Mouse (Mus musculus): ENCODE data around the gene Taf4. TPM values are rescaled to one million over a fixed set of nuclear protein-coding genes. Genes with fewer than 3 reads are reported as not detected.

The Taf4 gene
- polyA plus RNA-seq, 1 experiment = 6.3 TPM

DNA sequence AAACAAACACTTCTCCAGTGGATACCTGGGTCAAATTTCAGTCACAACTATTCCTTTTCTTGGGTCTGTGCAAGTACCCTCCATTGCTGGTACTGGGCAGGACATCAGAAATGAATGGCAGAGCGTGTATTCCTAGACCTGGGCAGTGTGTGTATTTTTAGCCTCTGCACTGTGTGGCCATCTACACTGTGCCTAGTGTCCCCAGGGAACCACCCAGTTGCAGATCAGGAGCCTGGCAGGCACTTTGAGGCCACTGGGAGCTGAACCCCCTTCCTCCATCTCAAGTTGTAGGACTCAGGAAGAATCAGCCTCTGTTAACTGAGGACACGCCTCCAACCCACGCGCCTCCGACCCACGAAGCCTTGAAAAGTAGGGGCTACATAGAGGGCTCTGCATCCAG, 46.3 kb upstream of the Taf4 start:
- no peak overlapping the region for H3K4me3 ChIP-seq
- no peak overlapping the region for H3K4me2 ChIP-seq (ENCODE audit: low read depth)
- H3K36me3 ChIP-seq (ENCODE audit: control insufficient read depth, insufficient read depth) = no peaks in the 10 kb centered on the region
- no peak overlapping the region for H3ac ChIP-seq (ENCODE audit: control insufficient read depth, insufficient read length)
- peaks cover 20% of the 10 kb centered on the region for H3K79me2 ChIP-seq (ENCODE audit: control insufficient read depth, insufficient read depth)
- TF ChIP-seq SRF (IDR thresholded peaks at IDR 0.05; ENCODE audit: control insufficient read depth, insufficient read length, low read depth) (no peak), POLR2A (IDR thresholded peaks at IDR 0.05; ENCODE audit: insufficient read length, low read depth) (no peak), CEBPB (IDR thresholded peaks at IDR 0.05; ENCODE audit: insufficient read depth, poor library complexity, severe bottlenecking) (no peak), REST (IDR thresholded peaks at IDR 0.05; ENCODE audit: insufficient read depth, insufficient read length) (no peak), USF1 (IDR thresholded peaks at IDR 0.05; ENCODE audit: low read depth) (no peak), POLR2AphosphoS2 (IDR thresholded peaks at IDR 0.05; ENCODE audit: insufficient read length, low read depth) (no peak)
- H3K27me3 ChIP-seq (ENCODE audit: control insufficient read depth, insufficient read depth, insufficient read length) = peaks cover 20% of the 10 kb centered on the region

DNA sequence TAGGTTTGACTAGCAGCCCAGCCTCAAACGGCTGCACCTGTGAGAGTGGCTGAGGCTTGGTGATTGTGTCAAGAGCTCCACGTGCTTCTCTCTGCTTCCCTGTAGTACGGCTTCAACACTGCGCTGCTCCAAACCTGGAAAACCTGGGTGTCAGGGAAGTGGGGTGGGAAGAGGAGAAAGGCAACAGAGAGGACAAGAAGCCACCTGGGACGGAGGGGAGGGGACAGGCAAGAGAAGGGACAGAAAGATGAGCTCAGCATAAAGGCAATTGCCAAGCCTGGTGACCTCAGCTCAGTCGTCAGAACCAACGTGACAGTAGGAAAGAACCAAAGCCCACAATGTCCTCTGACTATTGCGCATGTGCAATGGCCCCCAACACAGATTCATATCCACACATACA, 44.5 kb upstream of the Taf4 start:
- no peaks in the 10 kb centered on the region for H3K36me3 ChIP-seq (ENCODE audit: control insufficient read depth, insufficient read depth)
- no peak overlapping the region for H3K4me2 ChIP-seq (ENCODE audit: low read depth)
- peaks cover 6% of the 10 kb centered on the region for H3K79me2 ChIP-seq (ENCODE audit: control insufficient read depth, insufficient read depth)
- no peak overlapping the region for H3K4me3 ChIP-seq
- no peak for TF ChIP-seq POLR2A (IDR thresholded peaks at IDR 0.05; ENCODE audit: insufficient read length, low read depth)
- peaks cover 20% of the 10 kb centered on the region for H3K27me3 ChIP-seq (ENCODE audit: control insufficient read depth, insufficient read depth, insufficient read length)
- H3ac ChIP-seq (ENCODE audit: control insufficient read depth, insufficient read length) = no peak overlapping the region

DNA sequence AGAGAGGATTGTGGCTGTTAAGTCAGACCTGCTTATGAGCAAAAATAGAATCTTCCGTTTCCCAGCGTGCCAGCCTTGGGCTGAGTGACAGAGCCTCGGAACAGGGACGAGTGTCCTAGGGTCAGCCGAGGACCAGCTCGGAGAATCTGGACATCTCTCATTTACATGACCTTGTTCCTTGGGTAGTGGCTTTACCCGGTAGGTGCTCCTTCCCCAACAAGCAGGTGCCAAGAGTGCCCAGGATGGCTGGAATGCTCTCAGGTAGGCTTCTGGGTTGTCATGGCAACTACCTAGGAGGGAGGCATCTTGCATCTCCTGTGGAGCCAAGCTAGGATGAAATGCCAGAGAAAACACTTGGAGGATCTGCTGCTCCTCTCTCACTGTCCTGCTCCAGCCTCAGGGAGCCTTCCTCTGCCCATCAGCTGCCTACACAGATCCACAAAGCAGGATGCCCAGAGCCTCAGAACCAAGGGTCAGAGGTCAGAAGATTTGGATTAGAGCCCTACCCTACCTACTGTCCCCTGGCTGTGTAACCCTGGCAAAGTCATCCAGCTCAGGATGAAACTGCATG, 43.7 kb upstream of the Taf4 start:
- H3K36me3 ChIP-seq (ENCODE audit: control insufficient read depth, insufficient read depth) = no peaks in the 10 kb centered on the region
- TF ChIP-seq REST (IDR thresholded peaks at IDR 0.05; ENCODE audit: insufficient read depth, insufficient read length) (no peak), TCF3 (IDR thresholded peaks at IDR 0.05; ENCODE audit: insufficient read length, low read depth) (no peak), E2F4 (IDR thresholded peaks at IDR 0.05; ENCODE audit: insufficient read depth) (no peak), CEBPB (IDR thresholded peaks at IDR 0.05; ENCODE audit: insufficient read depth, poor library complexity, severe bottlenecking) (no peak), POLR2AphosphoS2 (IDR thresholded peaks at IDR 0.05; ENCODE audit: insufficient read length, low read depth) (no peak), USF1 (IDR thresholded peaks at IDR 0.05; ENCODE audit: low read depth) (no peak), MYOD1 (IDR thresholded peaks at IDR 0.05; ENCODE audit: control insufficient read depth in 1 of 3, insufficient read length in 2 of 3, low read depth in 2 of 3) (no peak), MYOG (IDR thresholded peaks at IDR 0.05; ENCODE audit: control insufficient read depth in 1 of 3, insufficient read depth in 1 of 3, insufficient read length in 2 of 3, low read depth in 2 of 3) (no peak), SRF (IDR thresholded peaks at IDR 0.05; ENCODE audit: control insufficient read depth, insufficient read length, low read depth) (no peak), TCF12 (IDR thresholded peaks at IDR 0.05; ENCODE audit: insufficient read depth, poor library complexity, severe bottlenecking) (no peak), POLR2A (IDR thresholded peaks at IDR 0.05; ENCODE audit: insufficient read length, low read depth) (no peak), MAX (IDR thresholded peaks at IDR 0.05; ENCODE audit: low read depth) (no peak)
- H3K27me3 ChIP-seq (ENCODE audit: control insufficient read depth, insufficient read depth, insufficient read length) = peaks cover 20% of the 10 kb centered on the region
- H3K4me3 ChIP-seq = no peak overlapping the region
- H3ac ChIP-seq (ENCODE audit: control insufficient read depth, insufficient read length) = no peak overlapping the region
- no peaks in the 10 kb centered on the region for H3K79me2 ChIP-seq (ENCODE audit: control insufficient read depth, insufficient read depth)
- H3K4me2 ChIP-seq (ENCODE audit: low read depth) = no peak overlapping the region

DNA sequence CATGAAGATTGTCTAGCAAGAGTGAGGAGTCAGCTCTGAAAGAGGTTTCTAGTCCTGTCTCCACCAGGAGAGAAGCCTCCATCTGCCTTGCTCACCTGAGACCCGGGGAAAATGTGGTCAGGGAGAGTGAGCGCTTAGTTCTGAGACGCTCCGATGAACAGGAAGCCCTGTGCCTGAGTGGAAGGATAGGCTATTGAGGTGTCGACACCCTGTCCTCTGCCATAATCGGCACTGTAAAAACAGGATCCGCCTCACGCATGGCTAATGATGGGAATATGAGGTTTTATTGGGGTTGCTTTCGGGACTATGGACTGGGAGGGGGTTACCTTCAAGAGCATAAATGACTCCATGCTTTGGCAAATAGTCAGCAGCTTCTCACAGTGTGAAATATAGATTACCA, 42.1 kb upstream of the Taf4 start:
- TF ChIP-seq POLR2AphosphoS2 (IDR thresholded peaks at IDR 0.05; ENCODE audit: insufficient read length, low read depth) = no peak
- no peak for TF ChIP-seq CEBPB (IDR thresholded peaks at IDR 0.05; ENCODE audit: insufficient read depth, poor library complexity, severe bottlenecking)
- TF ChIP-seq TCF12 (IDR thresholded peaks at IDR 0.05; ENCODE audit: insufficient read depth, poor library complexity, severe bottlenecking) = no peak
- no peak for TF ChIP-seq MAX (IDR thresholded peaks at IDR 0.05; ENCODE audit: low read depth)
- no peak for TF ChIP-seq REST (IDR thresholded peaks at IDR 0.05; ENCODE audit: insufficient read depth, insufficient read length)
- no peak for TF ChIP-seq SRF (IDR thresholded peaks at IDR 0.05; ENCODE audit: control insufficient read depth, insufficient read length, low read depth)
- TF ChIP-seq POLR2A (IDR thresholded peaks at IDR 0.05; ENCODE audit: insufficient read length, low read depth) = no peak
- no peak for TF ChIP-seq MYOD1 (IDR thresholded peaks at IDR 0.05; ENCODE audit: control insufficient read depth in 1 of 3, insufficient read length in 2 of 3, low read depth in 2 of 3)
- TF ChIP-seq USF1 (IDR thresholded peaks at IDR 0.05; ENCODE audit: low read depth) = no peak
- TF ChIP-seq TCF3 (IDR thresholded peaks at IDR 0.05; ENCODE audit: insufficient read length, low read depth) = no peak
- no peak for TF ChIP-seq E2F4 (IDR thresholded peaks at IDR 0.05; ENCODE audit: insufficient read depth)
- no peak for TF ChIP-seq MYOG (IDR thresholded peaks at IDR 0.05; ENCODE audit: control insufficient read depth in 1 of 3, insufficient read depth in 1 of 3, insufficient read length in 2 of 3, low read depth in 2 of 3)
- Histone ChIP-seq H3ac (ENCODE audit: control insufficient read depth, insufficient read length) (no peak overlapping the region), H3K27me3 (ENCODE audit: control insufficient read depth, insufficient read depth, insufficient read length) (peaks cover 20% of the 10 kb centered on the region), H3K36me3 (ENCODE audit: control insufficient read depth, insufficient read depth) (no peaks in the 10 kb centered on the region), H3K4me3 (no peak overlapping the region), H3K4me2 (ENCODE audit: low read depth) (no peak overlapping the region), H3K79me2 (ENCODE audit: control insufficient read depth, insufficient read depth) (no peaks in the 10 kb centered on the region)

DNA sequence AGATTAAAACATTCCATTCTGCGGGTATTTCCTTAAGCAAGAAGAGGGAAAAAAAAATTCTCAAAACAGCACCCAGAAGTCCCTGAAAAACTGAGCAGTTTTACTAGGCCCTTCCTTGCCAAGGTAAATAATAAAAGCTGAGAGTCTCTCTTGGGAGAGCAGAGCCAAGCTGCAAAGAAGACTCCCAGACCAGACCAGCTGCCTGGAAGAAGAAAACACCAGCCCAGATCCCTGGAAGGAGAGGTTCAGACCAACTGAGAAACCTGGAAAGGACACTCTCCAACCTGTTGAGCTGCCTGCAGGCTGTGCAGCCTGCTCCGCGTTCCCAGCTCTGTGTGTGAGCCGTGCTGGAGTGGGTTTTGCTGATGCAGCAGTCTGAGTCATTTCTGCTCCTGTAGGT, 41.2 kb upstream of the Taf4 start:
- Histone ChIP-seq H3K4me2 (ENCODE audit: low read depth) (no peak overlapping the region), H3K79me2 (ENCODE audit: control insufficient read depth, insufficient read depth) (no peaks in the 10 kb centered on the region), H3K27me3 (ENCODE audit: control insufficient read depth, insufficient read depth, insufficient read length) (peaks cover 20% of the 10 kb centered on the region), H3K36me3 (ENCODE audit: control insufficient read depth, insufficient read depth) (no peaks in the 10 kb centered on the region), H3ac (ENCODE audit: control insufficient read depth, insufficient read length) (no peak overlapping the region), H3K4me3 (no peak overlapping the region)
- no peak for TF ChIP-seq MYOD1 (IDR thresholded peaks at IDR 0.05; ENCODE audit: control insufficient read depth in 1 of 3, insufficient read length in 2 of 3, low read depth in 2 of 3)
- no peak for TF ChIP-seq E2F4 (IDR thresholded peaks at IDR 0.05; ENCODE audit: insufficient read depth)
- TF ChIP-seq MYOG (IDR thresholded peaks at IDR 0.05; ENCODE audit: control insufficient read depth in 1 of 3, insufficient read depth in 1 of 3, insufficient read length in 2 of 3, low read depth in 2 of 3) = no peak
- no peak for TF ChIP-seq USF1 (IDR thresholded peaks at IDR 0.05; ENCODE audit: low read depth)
- TF ChIP-seq CEBPB (IDR thresholded peaks at IDR 0.05; ENCODE audit: insufficient read depth, poor library complexity, severe bottlenecking) = no peak
- TF ChIP-seq SRF (IDR thresholded peaks at IDR 0.05; ENCODE audit: control insufficient read depth, insufficient read length, low read depth) = no peak
- no peak for TF ChIP-seq TCF12 (IDR thresholded peaks at IDR 0.05; ENCODE audit: insufficient read depth, poor library complexity, severe bottlenecking)
- TF ChIP-seq POLR2A (IDR thresholded peaks at IDR 0.05; ENCODE audit: insufficient read length, low read depth) = no peak
- no peak for TF ChIP-seq REST (IDR thresholded peaks at IDR 0.05; ENCODE audit: insufficient read depth, insufficient read length)
- TF ChIP-seq TCF3 (IDR thresholded peaks at IDR 0.05; ENCODE audit: insufficient read length, low read depth) = no peak
- TF ChIP-seq MAX (IDR thresholded peaks at IDR 0.05; ENCODE audit: low read depth) = no peak
- TF ChIP-seq POLR2AphosphoS2 (IDR thresholded peaks at IDR 0.05; ENCODE audit: insufficient read length, low read depth) = no peak
